Mouse (Mus musculus): ENCODE data around the gene 4931409K22Rik. TPM values are rescaled to one million over a fixed set of nuclear protein-coding genes. Genes with fewer than 3 reads are reported as not detected.

Gene 4931409K22Rik
- polyA plus RNA-seq, 1 experiment from 2014 or later = not detected

DNA sequence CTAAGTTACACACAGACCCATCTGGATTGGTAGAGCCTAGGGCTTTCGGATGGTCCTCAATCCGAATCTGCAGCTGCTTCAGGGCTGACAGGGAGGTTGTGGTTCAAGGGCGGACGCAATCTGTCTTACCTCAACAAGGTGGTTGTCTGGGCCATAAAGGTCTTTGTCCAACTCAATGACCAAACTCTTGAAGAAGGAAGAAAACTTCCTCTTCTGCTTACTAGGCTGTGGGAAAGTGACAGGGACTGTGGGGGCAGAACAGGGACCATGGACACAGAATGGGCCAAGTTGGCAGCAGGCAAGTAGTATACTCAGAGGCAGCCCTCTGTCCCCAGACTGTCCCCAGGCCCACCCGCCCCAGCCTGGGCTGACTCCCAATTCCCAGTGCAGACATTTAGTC lies 38.7 kb upstream of the 4931409K22Rik start:
- ATAC-seq = no peak
- Histone ChIP-seq H3K9ac (ENCODE audit: low read depth, low read length) (no peak overlapping the region), H3K27ac (ENCODE audit: low read depth, low read length) (no peak overlapping the region), H3K9me3 (ENCODE audit: control insufficient read depth) (no peaks in the 10 kb centered on the region), H3K27me3 (replicated peaks; ENCODE audit: control insufficient read depth, insufficient read depth, low read length) (peaks cover 16% of the 10 kb centered on the region), H3K4me3 (ENCODE audit: low read depth, low read length) (no peak overlapping the region), H3K36me3 (ENCODE audit: control insufficient read depth, insufficient read depth) (peaks cover 23% of the 10 kb centered on the region; the same call in 1 of the 2 replicates), H3K4me1 (replicated peaks; ENCODE audit: control insufficient read depth, insufficient read depth, low read length) (no peaks in the 10 kb centered on the region; the same call in 1 of the 2 replicates), H3K4me2 (replicated peaks; ENCODE audit: low read depth) (no peak overlapping the region)
- TF ChIP-seq CTCF (IDR thresholded peaks at IDR 0.05; ENCODE audit: low read depth) = no peak
- 89% methylated on average over 5 of the region's 5 CpGs for WGBS

DNA sequence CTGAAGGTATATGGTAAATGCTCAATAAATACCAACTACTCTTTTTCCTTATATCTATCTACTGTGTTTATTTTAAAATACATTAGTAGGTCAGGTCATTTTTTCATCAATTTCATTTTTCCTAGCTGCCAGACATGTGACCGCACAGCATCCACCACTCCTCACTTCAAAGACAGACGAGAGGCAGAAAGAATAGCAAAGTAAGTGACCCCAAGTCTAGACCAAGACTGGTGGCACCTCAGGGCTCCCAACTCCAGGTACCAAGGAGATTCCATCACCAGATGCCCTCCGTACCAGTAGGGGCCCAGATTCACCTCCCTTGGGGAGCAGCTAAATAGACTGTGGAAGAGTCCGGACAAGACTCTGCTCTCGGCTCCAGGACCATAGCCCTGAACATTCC lies 37.7 kb upstream of the 4931409K22Rik start:
- Histone ChIP-seq H3K27me3 (replicated peaks; ENCODE audit: control insufficient read depth, insufficient read depth, low read length) (peaks cover 12% of the 10 kb centered on the region), H3K27ac (ENCODE audit: low read depth, low read length) (no peak overlapping the region), H3K9ac (ENCODE audit: low read depth, low read length) (no peak overlapping the region), H3K4me3 (ENCODE audit: low read depth, low read length) (no peak overlapping the region), H3K36me3 (ENCODE audit: control insufficient read depth, insufficient read depth) (peaks cover 29% of the 10 kb centered on the region; the same call in 1 of the 2 replicates), H3K9me3 (ENCODE audit: control insufficient read depth) (no peaks in the 10 kb centered on the region), H3K4me1 (replicated peaks; ENCODE audit: control insufficient read depth, insufficient read depth, low read length) (no peaks in the 10 kb centered on the region; the same call in 1 of the 2 replicates), H3K4me2 (replicated peaks; ENCODE audit: low read depth) (no peak overlapping the region)
- no peak for TF ChIP-seq CTCF (IDR thresholded peaks at IDR 0.05; ENCODE audit: low read depth)
- WGBS = 89% methylated on average over 5 of the region's 5 CpGs
- no peak for ATAC-seq

DNA sequence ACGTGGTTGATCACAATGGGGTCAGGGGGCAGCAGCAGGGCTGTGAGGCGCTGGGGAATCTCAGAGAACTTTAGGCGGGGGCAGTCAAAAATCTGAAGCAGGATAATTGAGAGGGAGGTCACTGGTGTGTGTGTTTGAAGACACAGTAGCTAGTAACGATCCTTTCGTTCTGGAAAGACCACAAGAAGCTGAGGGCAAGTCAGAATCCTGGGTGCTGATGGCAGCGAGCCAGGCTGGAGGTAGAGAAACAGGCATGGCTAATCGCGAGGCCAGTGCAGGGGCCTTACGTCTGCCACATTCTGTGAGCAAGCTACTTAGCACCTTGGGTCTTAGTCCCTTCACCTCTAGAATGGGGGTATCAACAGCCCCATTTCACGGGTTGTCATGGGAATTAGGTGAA lies 37.3 kb upstream of the 4931409K22Rik start:
- peaks cover 33% of the 10 kb centered on the region; the same call in 1 of the 2 replicates for H3K36me3 ChIP-seq (ENCODE audit: control insufficient read depth, insufficient read depth)
- TF ChIP-seq CTCF (IDR thresholded peaks at IDR 0.05; ENCODE audit: low read depth) = no peak
- no peak overlapping the region for H3K27ac ChIP-seq (ENCODE audit: low read depth, low read length)
- WGBS = 79% methylated on average over 10 of the region's 10 CpGs
- no peak overlapping the region for H3K4me2 ChIP-seq (replicated peaks; ENCODE audit: low read depth)
- no peaks in the 10 kb centered on the region for H3K9me3 ChIP-seq (ENCODE audit: control insufficient read depth)
- H3K4me3 ChIP-seq (ENCODE audit: low read depth, low read length) = no peak overlapping the region
- no peak for ATAC-seq
- H3K27me3 ChIP-seq (replicated peaks; ENCODE audit: control insufficient read depth, insufficient read depth, low read length) = peaks cover 8% of the 10 kb centered on the region; the same call in 1 of the 2 replicates
- H3K4me1 ChIP-seq (replicated peaks; ENCODE audit: control insufficient read depth, insufficient read depth, low read length) = no peaks in the 10 kb centered on the region; the same call in 1 of the 2 replicates
- H3K9ac ChIP-seq (ENCODE audit: low read depth, low read length) = no peak overlapping the region

DNA sequence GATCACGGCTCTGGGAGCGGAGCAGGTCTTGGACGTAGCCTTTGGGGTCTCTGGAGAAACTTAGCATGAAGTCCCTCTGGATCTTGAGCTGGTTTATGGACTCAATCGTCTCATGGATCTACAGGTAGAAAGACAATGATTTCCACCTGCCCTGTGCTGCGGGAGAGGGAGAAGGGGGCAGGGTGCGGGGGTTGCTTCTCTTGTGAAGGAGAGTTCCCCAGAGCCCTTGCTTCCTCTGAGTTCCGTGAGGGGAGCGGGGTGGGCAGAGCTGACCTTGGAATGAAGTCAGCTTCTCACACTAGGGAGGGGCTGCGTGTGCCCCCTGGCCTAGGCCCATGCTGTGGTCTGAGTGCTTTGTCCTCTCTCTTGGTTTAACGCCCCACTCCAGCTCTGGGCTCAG lies 36.6 kb upstream of the 4931409K22Rik start:
- peaks cover under 1% of the 10 kb centered on the region; the same call in 1 of the 2 replicates for H3K27me3 ChIP-seq (replicated peaks; ENCODE audit: control insufficient read depth, insufficient read depth, low read length)
- H3K4me2 ChIP-seq (replicated peaks; ENCODE audit: low read depth) = no peak overlapping the region
- no peak for ATAC-seq
- 82% methylated on average over 10 of the region's 10 CpGs for WGBS
- H3K36me3 ChIP-seq (ENCODE audit: control insufficient read depth, insufficient read depth) = peaks cover 40% of the 10 kb centered on the region; the same call in 1 of the 2 replicates
- H3K9me3 ChIP-seq (ENCODE audit: control insufficient read depth) = no peaks in the 10 kb centered on the region
- H3K9ac ChIP-seq (ENCODE audit: low read depth, low read length) = no peak overlapping the region
- no peaks in the 10 kb centered on the region; the same call in 1 of the 2 replicates for H3K4me1 ChIP-seq (replicated peaks; ENCODE audit: control insufficient read depth, insufficient read depth, low read length)
- H3K4me3 ChIP-seq (ENCODE audit: low read depth, low read length) = no peak overlapping the region
- no peak for TF ChIP-seq CTCF (IDR thresholded peaks at IDR 0.05; ENCODE audit: low read depth)
- H3K27ac ChIP-seq (ENCODE audit: low read depth, low read length) = no peak overlapping the region

DNA sequence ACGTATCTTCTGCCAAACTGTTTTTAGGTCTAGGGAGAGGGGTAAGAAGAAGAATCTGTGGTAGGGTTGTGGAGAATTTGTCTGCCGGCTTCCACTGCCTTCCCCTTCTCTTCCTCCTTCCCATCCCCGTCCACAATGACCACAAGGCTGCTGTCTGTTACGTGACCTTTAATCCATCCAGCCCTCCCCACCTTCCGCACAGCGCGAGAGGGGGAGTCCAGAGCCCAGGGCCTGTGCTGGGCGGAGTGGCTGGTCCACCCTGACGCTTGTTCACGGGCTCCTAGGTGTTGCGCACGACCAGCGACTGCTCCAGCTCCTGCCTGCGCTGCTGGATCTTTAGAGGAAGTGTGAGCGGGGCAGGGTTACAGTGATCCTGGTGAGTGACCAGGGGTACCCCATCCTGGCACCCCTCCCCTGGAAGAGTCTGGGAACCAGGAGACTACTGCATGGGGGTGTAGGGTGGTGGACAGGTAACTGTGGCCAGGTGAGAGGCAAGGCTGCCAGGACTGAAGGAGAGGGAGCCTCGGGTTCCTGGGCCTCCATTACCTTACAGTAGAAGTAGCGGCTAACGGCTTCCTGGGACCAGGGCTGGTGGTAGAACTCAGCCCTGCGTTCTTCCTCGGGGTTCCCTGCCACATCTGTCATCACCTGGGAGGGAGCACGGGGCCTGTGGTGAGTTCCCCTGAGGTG lies 36.0 kb upstream of the 4931409K22Rik start:
- H3K27me3 ChIP-seq (replicated peaks; ENCODE audit: control insufficient read depth, insufficient read depth, low read length) = no peaks in the 10 kb centered on the region
- H3K4me3 ChIP-seq (ENCODE audit: low read depth, low read length) = no peak overlapping the region
- WGBS = 71% methylated on average over 21 of the region's 21 CpGs
- H3K9ac ChIP-seq (ENCODE audit: low read depth, low read length) = no peak overlapping the region
- no peaks in the 10 kb centered on the region for H3K4me1 ChIP-seq (replicated peaks; ENCODE audit: control insufficient read depth, insufficient read depth, low read length)
- H3K9me3 ChIP-seq (ENCODE audit: control insufficient read depth) = no peaks in the 10 kb centered on the region
- H3K4me2 ChIP-seq (replicated peaks; ENCODE audit: low read depth) = peak overlapping the region; percentile 38; the same call in 1 of the 2 replicates
- ATAC-seq = no peak
- peaks cover 40% of the 10 kb centered on the region; the same call in 1 of the 2 replicates for H3K36me3 ChIP-seq (ENCODE audit: control insufficient read depth, insufficient read depth)
- no peak overlapping the region for H3K27ac ChIP-seq (ENCODE audit: low read depth, low read length)
- TF ChIP-seq CTCF (IDR thresholded peaks at IDR 0.05; ENCODE audit: low read depth) = no peak

DNA sequence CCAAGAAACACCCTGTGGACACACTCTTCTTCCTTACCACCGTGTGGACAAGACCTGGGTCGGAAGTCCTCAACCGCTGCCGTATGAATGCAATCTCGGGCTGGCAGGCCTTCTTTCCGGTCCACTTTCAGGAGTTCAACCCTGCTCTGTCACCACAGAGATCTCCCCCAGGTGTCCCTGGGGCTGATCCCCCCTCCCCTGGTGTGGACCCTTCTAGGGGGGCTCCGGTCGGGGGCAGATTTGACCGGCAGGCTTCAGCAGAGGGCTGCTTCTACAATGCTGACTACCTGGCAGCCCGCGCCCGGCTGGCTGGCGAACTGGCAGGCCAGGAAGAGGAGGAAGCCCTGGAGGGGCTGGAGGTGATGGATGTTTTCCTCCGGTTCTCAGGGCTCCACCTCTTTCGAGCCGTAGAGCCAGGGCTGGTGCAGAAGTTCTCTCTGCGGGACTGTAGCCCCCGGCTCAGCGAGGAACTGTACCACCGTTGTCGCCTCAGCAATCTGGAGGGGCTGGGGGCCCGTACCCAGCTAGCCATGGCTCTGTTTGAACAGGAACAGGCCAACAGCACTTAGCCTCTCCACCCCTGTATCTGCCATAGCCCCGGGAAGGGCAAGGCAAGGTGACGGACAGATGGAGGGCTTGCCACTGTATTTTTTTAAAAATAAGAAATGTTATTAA lies 35.3 kb upstream of the 4931409K22Rik start:
- H3K27me3 ChIP-seq (replicated peaks; ENCODE audit: control insufficient read depth, insufficient read depth, low read length) = no peaks in the 10 kb centered on the region
- WGBS = 62% methylated on average over 24 of the region's 24 CpGs
- ATAC-seq = no peak
- peaks cover 40% of the 10 kb centered on the region; the same call in 1 of the 2 replicates for H3K36me3 ChIP-seq (ENCODE audit: control insufficient read depth, insufficient read depth)
- no peak overlapping the region for H3K9ac ChIP-seq (ENCODE audit: low read depth, low read length)
- H3K4me2 ChIP-seq (replicated peaks; ENCODE audit: low read depth) = peak overlapping the region; percentile 38
- no peaks in the 10 kb centered on the region for H3K9me3 ChIP-seq (ENCODE audit: control insufficient read depth)
- 0 out of 2 replicates have a peak overlapping the region, but pooled peaks have one; percentile 1 for H3K4me3 ChIP-seq (ENCODE audit: low read depth, low read length)
- 0 out of 2 replicates have a peak overlapping the region, but pooled peaks have one; percentile 28 for H3K27ac ChIP-seq (ENCODE audit: low read depth, low read length)
- H3K4me1 ChIP-seq (replicated peaks; ENCODE audit: control insufficient read depth, insufficient read depth, low read length) = peaks cover 4% of the 10 kb centered on the region; the same call in 1 of the 2 replicates
- TF ChIP-seq CTCF (IDR thresholded peaks at IDR 0.05; ENCODE audit: low read depth) = no peak
